Mouse (Mus musculus): ENCODE data around the gene Lancl2.

Lancl2 gene

DNA sequence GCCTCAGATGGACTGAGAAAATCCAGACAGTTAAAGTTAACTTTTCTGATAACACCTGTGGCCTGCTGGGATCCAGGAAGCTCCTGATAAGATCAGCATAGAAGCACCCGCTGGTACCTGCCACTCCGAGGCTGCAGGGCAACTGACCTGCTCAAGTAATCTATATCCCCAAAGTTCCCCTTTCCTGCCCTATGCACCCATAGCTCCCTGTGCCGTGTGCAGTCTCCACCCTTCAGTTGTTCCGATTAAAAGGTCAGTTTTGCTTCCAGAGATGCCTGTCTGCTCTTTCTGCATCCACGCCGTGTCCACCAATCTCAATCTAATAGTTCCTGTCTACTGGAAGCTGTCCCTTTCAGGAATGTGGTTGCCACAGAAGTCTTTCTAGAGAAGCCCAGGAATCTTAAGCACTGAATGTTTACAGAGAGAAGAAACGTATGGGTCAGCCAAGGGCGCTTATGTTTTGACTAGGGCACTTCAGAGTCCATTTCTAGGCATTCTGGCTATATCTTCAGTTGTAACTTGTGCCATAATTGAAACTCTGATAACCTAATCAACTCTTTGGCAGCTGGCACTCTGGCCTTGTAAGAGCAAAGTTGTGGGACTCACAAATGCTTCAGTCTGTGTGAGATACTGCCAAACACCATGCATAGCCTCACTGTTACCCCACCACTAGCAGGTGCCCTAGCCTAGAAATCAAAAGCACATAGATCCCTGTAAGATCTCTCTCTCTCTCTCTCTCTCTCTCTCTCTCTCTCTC lies 65.0 kb downstream of the Lancl2 start:
- DNase-seq (ENCODE audit: low spot score), result no peak

DNA sequence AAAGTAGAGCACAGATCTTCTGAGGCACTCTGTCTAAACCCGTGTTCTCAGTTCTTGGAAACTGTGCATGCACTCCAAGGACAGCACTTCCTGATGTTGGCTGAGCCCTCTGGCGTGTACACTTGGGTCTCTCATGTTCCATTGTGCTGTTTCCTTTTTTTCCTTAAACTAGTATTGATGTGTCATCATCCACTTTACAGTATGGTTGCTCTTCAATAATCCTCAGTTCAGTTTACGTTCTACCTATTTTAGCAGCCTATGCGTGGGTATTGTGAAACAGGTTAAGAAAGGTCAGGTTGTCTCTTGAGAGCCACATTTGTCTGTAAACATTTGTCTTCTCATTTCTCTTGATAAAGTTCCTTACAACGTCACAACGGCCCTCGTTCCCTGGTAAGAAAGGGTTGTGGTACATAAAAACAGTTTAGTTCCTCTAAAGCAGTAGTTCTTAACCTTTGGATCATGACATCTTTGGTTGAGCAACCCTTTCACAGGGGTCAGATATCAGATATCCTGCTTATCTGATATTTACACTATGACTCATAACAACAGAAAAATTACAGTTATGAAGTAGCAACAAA lies 66.7 kb downstream of the Lancl2 start:
- no peak for DNase-seq (ENCODE audit: low spot score)

- DNase-seq (ENCODE audit: low spot score), result no peak
Observed at GRCm38 (mm10) chr6:57770467-57771190, 68.3 kb downstream of the Lancl2 start.

GRCm38 (mm10) chr6:57773792-57774191 lies 71.5 kb downstream of the Lancl2 start:
- no peak for DNase-seq (ENCODE audit: low spot score)

DNA sequence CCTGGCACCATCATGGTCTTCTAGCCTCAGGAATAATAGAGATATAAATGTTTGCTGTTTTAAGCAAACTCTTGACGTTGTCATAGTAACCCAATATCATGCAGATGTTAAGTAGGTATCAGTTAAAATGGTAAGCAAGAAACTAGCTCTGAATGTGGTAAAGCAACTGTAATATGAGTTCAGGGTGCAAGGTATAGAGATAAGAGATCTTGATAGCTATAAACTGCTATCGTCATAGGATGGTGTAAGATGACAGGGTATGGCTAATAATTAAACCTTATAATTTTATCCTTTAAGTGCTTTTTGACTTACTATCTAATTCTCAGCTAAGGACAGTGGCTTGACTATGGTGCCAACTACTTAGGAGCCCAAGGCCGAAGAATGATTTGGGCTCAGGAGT lies 78.0 kb downstream of the Lancl2 start:
- no peak for DNase-seq (ENCODE audit: low spot score)

DNA sequence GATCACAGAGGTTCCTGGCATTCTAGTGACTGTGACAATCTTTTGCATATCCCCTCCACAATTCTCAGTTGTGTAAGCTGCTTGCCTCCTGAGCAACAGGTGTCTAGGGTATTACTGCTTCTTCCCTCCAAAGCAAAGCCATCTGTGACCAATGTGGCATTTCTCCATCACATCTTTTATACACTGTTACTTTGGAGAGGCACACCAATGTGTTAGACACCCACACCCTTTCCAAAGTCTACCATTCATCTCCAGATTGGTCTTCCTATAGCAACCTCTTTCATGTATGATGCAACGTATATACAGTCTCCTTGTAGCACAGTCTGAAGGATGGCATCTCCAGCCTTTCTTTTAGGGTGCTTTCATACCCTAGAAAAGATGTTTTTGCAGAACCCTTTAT lies 80.3 kb downstream of the Lancl2 start:
- no peak for DNase-seq (ENCODE audit: low spot score)

DNA sequence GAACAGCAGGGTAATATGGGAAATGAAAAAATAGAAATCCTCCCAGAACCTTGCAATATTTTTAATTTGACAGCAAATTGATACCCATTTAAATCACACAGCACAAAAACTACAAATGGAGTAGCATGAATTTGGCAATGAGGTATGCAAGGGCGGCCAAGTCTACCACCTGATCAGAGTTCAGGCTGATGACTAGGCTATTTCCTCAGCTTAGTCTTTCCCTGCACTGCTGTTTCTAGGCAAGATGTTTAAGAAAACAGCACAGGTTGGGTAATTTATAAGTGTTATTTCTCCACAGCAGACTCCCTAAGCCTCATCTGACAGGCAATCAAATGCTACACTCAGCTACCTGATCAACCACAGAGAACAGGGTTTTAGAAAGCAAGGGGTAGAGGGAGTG lies 81.9 kb downstream of the Lancl2 start:
- no peak for DNase-seq (ENCODE audit: low spot score)

- no peak for DNase-seq (ENCODE audit: low spot score)
Observed at GRCm38 (mm10) chr6:57787376-57787775, 85.0 kb downstream of the Lancl2 start.

Data from layer of hippocampus, adult 9-10 months (tissue).